Mouse (Mus musculus): ENCODE results near the gene Rybp. TPM values are rescaled to one million over a fixed set of nuclear protein-coding genes. Genes with fewer than 3 reads are reported as not detected.
A peak's percentile ranks its signal among the peaks of the same experiment; 100 is the strongest.

The Rybp gene
- total RNA-seq, 2 experiments from 2014 or later, result 8.6 to 12.7 TPM

GRCm38 (mm10) chr6:100289058-100289457 lies 1.8 kb upstream of the Rybp start:
- no peak for ATAC-seq (replicated peaks; ENCODE audit: low FRiP score, poor library complexity, severe bottlenecking)

GRCm38 (mm10) chr6:100288730-100289035 lies 1.4 kb upstream of the Rybp start:
- ATAC-seq (replicated peaks; ENCODE audit: low FRiP score, poor library complexity, severe bottlenecking), result no peak

GRCm38 (mm10) chr6:100288016-100288729 lies 888 bp upstream of the Rybp start:
- peak; percentile 35 for ATAC-seq (replicated peaks; ENCODE audit: low FRiP score, poor library complexity, severe bottlenecking)

- peak; percentile 53 for ATAC-seq (replicated peaks; ENCODE audit: low FRiP score, poor library complexity, severe bottlenecking)
Observed at GRCm38 (mm10) chr6:100286573-100287333, 532 bp downstream of the Rybp start.

- 0 out of 2 replicates have a peak, but pooled peaks have one; percentile 12 for ATAC-seq (replicated peaks; ENCODE audit: low FRiP score, poor library complexity, severe bottlenecking)
Observed at GRCm38 (mm10) chr6:100285985-100286572, 1.2 kb downstream of the Rybp start.

GRCm38 (mm10) chr6:100278841-100279240 lies 8.4 kb downstream of the Rybp start:
- ATAC-seq (replicated peaks; ENCODE audit: low FRiP score, poor library complexity, severe bottlenecking), result no peak

GRCm38 (mm10) chr6:100276344-100276743 lies 10.9 kb downstream of the Rybp start:
- ATAC-seq (replicated peaks; ENCODE audit: low FRiP score, poor library complexity, severe bottlenecking), result no peak

- ATAC-seq (replicated peaks; ENCODE audit: low FRiP score, poor library complexity, severe bottlenecking), result no peak
Observed at GRCm38 (mm10) chr6:100275643-100276042, 11.6 kb downstream of the Rybp start.

GRCm38 (mm10) chr6:100273556-100273955 lies 13.7 kb downstream of the Rybp start:
- ATAC-seq (replicated peaks; ENCODE audit: low FRiP score, poor library complexity, severe bottlenecking), result no peak

GRCm38 (mm10) chr6:100271992-100272391 lies 15.3 kb downstream of the Rybp start:
- no peak for ATAC-seq (replicated peaks; ENCODE audit: low FRiP score, poor library complexity, severe bottlenecking)

- ATAC-seq (replicated peaks; ENCODE audit: low FRiP score, poor library complexity, severe bottlenecking), result no peak
Observed at GRCm38 (mm10) chr6:100270765-100271164, 16.5 kb downstream of the Rybp start.

- no peak for ATAC-seq (replicated peaks; ENCODE audit: low FRiP score, poor library complexity, severe bottlenecking)
Observed at GRCm38 (mm10) chr6:100259607-100260006, 27.7 kb downstream of the Rybp start.

GRCm38 (mm10) chr6:100258278-100258677 lies 29.0 kb downstream of the Rybp start:
- no peak for ATAC-seq (replicated peaks; ENCODE audit: low FRiP score, poor library complexity, severe bottlenecking)

- no peak for ATAC-seq (replicated peaks; ENCODE audit: low FRiP score, poor library complexity, severe bottlenecking)
Observed at GRCm38 (mm10) chr6:100255411-100255810, 31.9 kb downstream of the Rybp start.

- ATAC-seq (replicated peaks; ENCODE audit: low FRiP score, poor library complexity, severe bottlenecking), result no peak
Observed at GRCm38 (mm10) chr6:100254671-100255070, 32.6 kb downstream of the Rybp start.

GRCm38 (mm10) chr6:100244474-100244873 lies 42.8 kb downstream of the Rybp start:
- no peak for ATAC-seq (replicated peaks; ENCODE audit: low FRiP score, poor library complexity, severe bottlenecking)

- no peak for ATAC-seq (replicated peaks; ENCODE audit: low FRiP score, poor library complexity, severe bottlenecking)
Observed at GRCm38 (mm10) chr6:100235036-100235435, 52.2 kb downstream of the Rybp start.

GRCm38 (mm10) chr6:100233522-100233921 lies 53.8 kb downstream of the Rybp start:
- ATAC-seq (replicated peaks; ENCODE audit: low FRiP score, poor library complexity, severe bottlenecking), result no peak

GRCm38 (mm10) chr6:100233061-100233460 lies 54.2 kb downstream of the Rybp start:
- no peak for ATAC-seq (replicated peaks; ENCODE audit: low FRiP score, poor library complexity, severe bottlenecking)

GRCm38 (mm10) chr6:100226204-100226603 lies 61.1 kb downstream of the Rybp start:
- ATAC-seq (replicated peaks; ENCODE audit: low FRiP score, poor library complexity, severe bottlenecking), result no peak

GRCm38 (mm10) chr6:100223932-100224331 lies 63.4 kb downstream of the Rybp start:
- no peak for ATAC-seq (replicated peaks; ENCODE audit: low FRiP score, poor library complexity, severe bottlenecking)
